Mouse (Mus musculus): ENCODE measurements around the gene Zfp872.

GRCm38 (mm10) chr9:22161299-22161698 is 26.6 kb upstream of the Zfp872 start:
- TF ChIP-seq GATA1 (IDR thresholded peaks at IDR 0.05; ENCODE audit: low read depth, low read length) (no peak), TCF12 (IDR thresholded peaks at IDR 0.05; ENCODE audit: low read depth, low read length) (no peak), CHD1 (IDR thresholded peaks at IDR 0.05; ENCODE audit: low read depth, low read length) (no peak), CTCF (IDR thresholded peaks at IDR 0.05 in 2 of 3, conservative IDR thresholded peaks at IDR 0.05 in 1 of 3; ENCODE audit: control insufficient read depth in 1 of 3, insufficient read depth in 1 of 3, low read depth in 2 of 3, low read length in 3 of 3, poor library complexity in 1 of 3, severe bottlenecking in 1 of 3) (no peak), KAT2A (conservative IDR thresholded peaks at IDR 0.05; ENCODE audit: low read depth, low read length) (no peak), ZNF384 (IDR thresholded peaks at IDR 0.05; ENCODE audit: low read depth, low read length) (no peak), POLR2A (IDR thresholded peaks at IDR 0.05; ENCODE audit: control insufficient read depth in 1 of 2, insufficient read depth in 1 of 2, low read depth in 1 of 2, low read length in 2 of 2, poor library complexity in 1 of 2) (no peak), ELF1 (IDR thresholded peaks at IDR 0.05; ENCODE audit: low read depth, low read length) (no peak), MAX (IDR thresholded peaks at IDR 0.05; ENCODE audit: low read length) (no peak), ZKSCAN1 (IDR thresholded peaks at IDR 0.05; ENCODE audit: low read depth, low read length) (no peak; the same call in 1 of the 2 replicates), POLR2AphosphoS5 (IDR thresholded peaks at IDR 0.05; ENCODE audit: borderline replicate concordance, low read depth, low read length) (no peak), USF1 (IDR thresholded peaks at IDR 0.05; ENCODE audit: low read depth, low read length) (no peak), MXI1 (IDR thresholded peaks at IDR 0.05; ENCODE audit: low read depth, low read length) (no peak), ZMIZ1 (IDR thresholded peaks at IDR 0.05; ENCODE audit: low read depth, low read length) (no peak)
